19 mouse cellular contexts compared by ENCODE assay signal in genomic region chr7:47155396-47155795, GRCm38 (mm10). TPM values are rescaled to one million over a fixed set of nuclear protein-coding genes. Genes with fewer than 3 reads are reported as not detected.
DNase-seq lines count a peak whose midpoint lies in the region; ATAC-seq and TF ChIP-seq lines count a peak whose summit lies in the region.
"Had no signal": no experiment of that assay in that cellular context is flagged by ENCODE, and none has a peak within 500 bp of the region (broad histone marks: within the 10 kb centered on the region; RNA-seq: fewer than 3 reads in every experiment).

No protein-coding gene starts in this region.

- 90% methylated on average over 4 of the region's 4 CpGs for WGBS in intestine, postnatal 0 days
- 91% methylated on average over 4 of the region's 4 CpGs for WGBS in intestine, embryonic 15.5 days

- H3K9ac ChIP-seq in intestine, postnatal 0 days (ENCODE audit: low read depth, low read length): no peak overlapping the region
- H3K9ac ChIP-seq in intestine, embryonic 15.5 days: no peak overlapping the region
- H3K9ac ChIP-seq: kidney, embryonic 15.5 days; lung, embryonic 15.5 days; neural tube, embryonic 13.5 days had no signal

- no peaks in the 10 kb centered on the region for H3K27me3 ChIP-seq in intestine, postnatal 0 days (replicated peaks; ENCODE audit: control insufficient read depth, insufficient read depth, low read length)
- 0 out of 2 replicates have a peak, but pooled peaks cover 5% of the 10 kb centered on the region for H3K27me3 ChIP-seq in intestine, embryonic 15.5 days (replicated peaks)
- H3K27me3 ChIP-seq: lung, embryonic 15.5 days had no signal

- H3K27ac ChIP-seq in intestine, postnatal 0 days (ENCODE audit: low read depth, low read length): no peak overlapping the region
- H3K27ac ChIP-seq in intestine, embryonic 15.5 days: no peak overlapping the region
- H3K27ac ChIP-seq: kidney, embryonic 15.5 days; lung, embryonic 15.5 days; neural tube, embryonic 13.5 days had no signal

- H3K4me3 ChIP-seq in intestine, postnatal 0 days (ENCODE audit: low read depth, low read length): no peak overlapping the region
- no peak overlapping the region for H3K4me3 ChIP-seq in intestine, embryonic 15.5 days (replicated peaks)
- H3K4me3 ChIP-seq: kidney, embryonic 15.5 days; lung, embryonic 15.5 days; megakaryocyte, embryonic 14.5 days; neural tube, embryonic 13.5 days had no signal

- DNase-seq in retina, embryonic 14.5 days (ENCODE audit: low spot score): peak; percentile 6
- DNase-seq in retina, postnatal 1 day: no peak
- peak; percentile 17 for DNase-seq in NIH3T3 (ENCODE audit: low read depth)
- no peak for DNase-seq in spleen, postnatal 36 days (ENCODE audit: low spot score in 2 of 2)
- DNase-seq: adrenal gland, postnatal 10 days; gastrocnemius, postnatal 25 days; right cerebral cortex, postnatal 4 days; thymus, postnatal 25 days had no signal

- no peaks in the 10 kb centered on the region for H3K36me3 ChIP-seq in intestine, postnatal 0 days (ENCODE audit: control insufficient read depth, insufficient read depth)
- no peaks in the 10 kb centered on the region for H3K36me3 ChIP-seq in intestine, embryonic 15.5 days
- H3K36me3 ChIP-seq: kidney, embryonic 15.5 days; lung, embryonic 15.5 days; neural tube, embryonic 13.5 days had no signal

- H3K9me3 ChIP-seq in intestine, postnatal 0 days (ENCODE audit: control insufficient read depth): no peaks in the 10 kb centered on the region
- H3K9me3 ChIP-seq in intestine, embryonic 15.5 days: no peaks in the 10 kb centered on the region
- H3K9me3 ChIP-seq: kidney, embryonic 15.5 days; lung, embryonic 15.5 days; neural tube, embryonic 13.5 days had no signal

- no peaks in the 10 kb centered on the region for H3K4me1 ChIP-seq in intestine, postnatal 0 days (replicated peaks; ENCODE audit: control insufficient read depth, insufficient read depth, low read length)
- no peaks in the 10 kb centered on the region for H3K4me1 ChIP-seq in intestine, embryonic 15.5 days (replicated peaks)
- H3K4me1 ChIP-seq: kidney, embryonic 15.5 days; lung, embryonic 15.5 days; neural tube, embryonic 13.5 days had no signal

- no peak overlapping the region for H3K4me2 ChIP-seq in intestine, postnatal 0 days (replicated peaks; ENCODE audit: low read depth)
- no peak overlapping the region for H3K4me2 ChIP-seq in intestine, embryonic 15.5 days (replicated peaks)
- H3K4me2 ChIP-seq: heart, embryonic 11.5 days; kidney, embryonic 15.5 days; lung, embryonic 15.5 days; neural tube, embryonic 13.5 days had no signal

- no peak for ATAC-seq in intestine, postnatal 0 days
- ATAC-seq in intestine, embryonic 15.5 days: no peak
- no peak for ATAC-seq in erythroid progenitor cell, adult 5-6 weeks (replicated peaks; ENCODE audit: low FRiP score, poor library complexity, severe bottlenecking)

- TF ChIP-seq CTCF in intestine, postnatal 0 days (IDR thresholded peaks at IDR 0.05; ENCODE audit: low read depth): peak; percentile 40

RNA-seq across cellular contexts. Expression of gene Ptpn5, which starts 21.9 kb away (rescaled TPM):
- 0.48 and 0.69 TPM in 2 replicates for polyA plus RNA-seq in intestine, postnatal 0 days (2015; fragmentation: Nextera tagmentation; extraction: Ambion mirVana)
- polyA plus RNA-seq in intestine, embryonic 15.5 days (2015; fragmentation: Nextera tagmentation; extraction: Ambion mirVana): 1.8 and 2.0 TPM in 2 replicates
- not detected in 2 replicates for total RNA-seq in erythroid progenitor cell, adult 5-6 weeks (2015; ENCODE audit: low replicate concordance)
- total RNA-seq in erythroid progenitor cell, adult 5-6 weeks (2017; ENCODE audit: low replicate concordance): not detected in 2 replicates
- total RNA-seq: gastrocnemius, postnatal 25 days; heart, postnatal 25 days had no signal

RNA-seq across cellular contexts. Expression of gene Mrgpra6, which starts 49.3 kb away (rescaled TPM):
- polyA plus RNA-seq in intestine, postnatal 0 days (2015; fragmentation: Nextera tagmentation; extraction: Ambion mirVana): not detected in 2 replicates
- not detected in 2 replicates for polyA plus RNA-seq in intestine, embryonic 15.5 days (2015; fragmentation: Nextera tagmentation; extraction: Ambion mirVana)
- not detected in 2 replicates for total RNA-seq in erythroid progenitor cell, adult 5-6 weeks (2015; ENCODE audit: low replicate concordance)
- not detected in 2 replicates for total RNA-seq in erythroid progenitor cell, adult 5-6 weeks (2017; ENCODE audit: low replicate concordance)
- total RNA-seq: adrenal gland, postnatal 10 days; gastrocnemius, postnatal 25 days; heart, postnatal 25 days; layer of hippocampus, adult 18-20 months had no signal
- polyA plus RNA-seq: heart, embryonic 11.5 days; kidney, embryonic 15.5 days; limb, embryonic 14.5 days; lung, embryonic 15.5 days; neural tube, embryonic 13.5 days had no signal

Comparison
In these comparisons a context has a peak if more than half of its experiments do, and no peak if none do; other contexts are left out.
1. DNase-seq: peak in retina, embryonic 14.5 days (single experiment) and NIH3T3 (single experiment); none in retina, postnatal 1 day (single experiment) and spleen, postnatal 36 days (0 of 2).